Mouse (Mus musculus): ENCODE data around the gene Ppp1r3a.
"Not testable (repeated sequence)": the region's sequence is repeated elsewhere in the genome, so short reads cannot be mapped to it uniquely, and the experiment has no call there.

Gene Ppp1r3a

GRCm38 (mm10) chr6:14754901-14755591 lies at the start of gene Ppp1r3a:
TSS of gene Ppp1r3a (minus strand) at chr6:14755274.
- DNase-seq (ENCODE audit: low spot score in 2 of 2) = no peak

- DNase-seq (ENCODE audit: low spot score in 2 of 2) = no peak
These were observed 32.3 kb upstream of the Ppp1r3a start for GRCm38 (mm10) chr6:14787157-14787938.

GRCm38 (mm10) chr6:14777920-14778319 lies 22.8 kb upstream of the Ppp1r3a start:
- DNase-seq (ENCODE audit: low spot score in 2 of 2) = no peak

- no peak for DNase-seq (ENCODE audit: low spot score in 2 of 2)
These were observed 16.6 kb upstream of the Ppp1r3a start for GRCm38 (mm10) chr6:14771717-14772116.

GRCm38 (mm10) chr6:14757486-14757885 lies 2.4 kb upstream of the Ppp1r3a start:
- no peak for DNase-seq (ENCODE audit: low spot score in 2 of 2)

GRCm38 (mm10) chr6:14753512-14753911 lies 1.6 kb downstream of the Ppp1r3a start:
- DNase-seq (ENCODE audit: low spot score in 2 of 2) = no peak

GRCm38 (mm10) chr6:14752211-14752610 lies 2.9 kb downstream of the Ppp1r3a start:
- DNase-seq (ENCODE audit: low spot score in 2 of 2) = no peak

GRCm38 (mm10) chr6:14747000-14747399 lies 8.1 kb downstream of the Ppp1r3a start:
- DNase-seq (ENCODE audit: low spot score in 2 of 2) = no peak

- DNase-seq (ENCODE audit: low spot score in 2 of 2) = no peak
These were observed 19.1 kb downstream of the Ppp1r3a start for GRCm38 (mm10) chr6:14736017-14736416.

- no peak for DNase-seq (ENCODE audit: low spot score in 2 of 2)
These were observed 24.1 kb downstream of the Ppp1r3a start for GRCm38 (mm10) chr6:14731011-14731410.

- DNase-seq (ENCODE audit: low spot score in 2 of 2) = no peak
These were observed 34.2 kb downstream of the Ppp1r3a start for GRCm38 (mm10) chr6:14720772-14721414.

GRCm38 (mm10) chr6:14720110-14720771 lies 34.8 kb downstream of the Ppp1r3a start:
- DNase-seq (ENCODE audit: low spot score in 2 of 2) = no peak

- no peak for DNase-seq (ENCODE audit: low spot score in 2 of 2)
These were observed 39.7 kb downstream of the Ppp1r3a start for GRCm38 (mm10) chr6:14715129-14715989.

GRCm38 (mm10) chr6:14712146-14712545 lies 42.9 kb downstream of the Ppp1r3a start:
- DNase-seq (ENCODE audit: low spot score in 2 of 2) = no peak

- DNase-seq (ENCODE audit: low spot score in 2 of 2) = no peak
These were observed 55.0 kb downstream of the Ppp1r3a start for GRCm38 (mm10) chr6:14700030-14700429.

GRCm38 (mm10) chr6:14679231-14679887 lies 75.7 kb downstream of the Ppp1r3a start:
- DNase-seq (ENCODE audit: low spot score in 2 of 2) = not testable (repeated sequence)

GRCm38 (mm10) chr6:14668966-14669365 lies 86.1 kb downstream of the Ppp1r3a start:
- not testable (repeated sequence) for DNase-seq (ENCODE audit: low spot score in 2 of 2)

GRCm38 (mm10) chr6:14667651-14668050 lies 87.4 kb downstream of the Ppp1r3a start:
- not testable (repeated sequence) for DNase-seq (ENCODE audit: low spot score in 2 of 2)
